Mouse (Mus musculus): ENCODE data around the gene E2f8. TPM values are rescaled to one million over a fixed set of nuclear protein-coding genes. Genes with fewer than 3 reads are reported as not detected.

Gene E2f8
- polyA plus RNA-seq, 1 experiment from 2014 or later = 13.0 TPM

DNA sequence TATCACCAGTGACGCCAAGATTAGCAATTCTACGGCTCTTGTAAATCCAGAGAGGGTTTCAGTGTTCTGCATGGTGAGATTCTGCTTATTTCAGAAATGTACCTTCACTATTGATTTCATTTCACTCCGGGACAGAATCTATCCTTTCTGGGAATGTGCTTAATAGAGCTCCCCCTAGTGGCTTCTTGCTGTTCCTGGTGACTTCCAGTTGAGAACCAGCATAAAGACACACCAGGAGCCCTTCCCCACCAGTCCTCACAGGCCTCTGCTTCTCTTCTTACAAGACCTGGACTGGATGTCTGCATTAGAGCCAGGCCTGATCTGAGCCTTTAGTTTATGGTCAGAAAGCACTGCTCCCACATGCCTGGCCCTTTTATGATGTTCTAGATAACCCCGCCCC is 4.9 kb downstream of the E2f8 start:
- no peak overlapping the region for H3K9ac ChIP-seq (replicated peaks)
- 72% methylated on average over 4 of the region's 4 CpGs for WGBS (ENCODE audit: insufficient replicate concordance)
- no peak overlapping the region for H3K4me2 ChIP-seq (ENCODE audit: low read depth, low read length)
- ATAC-seq (no peak), DNase-seq (peak; percentile 58)
- TF ChIP-seq EP300 (IDR thresholded peaks at IDR 0.05; ENCODE audit: low read depth) (no peak), CTCF (IDR thresholded peaks at IDR 0.05; ENCODE audit: low read depth) (peak; percentile 86)
- H3K27me3 ChIP-seq (ENCODE audit: insufficient read depth, low read length) = no peaks in the 10 kb centered on the region
- H3K9me3 ChIP-seq (ENCODE audit: low read length) = no peaks in the 10 kb centered on the region
- peaks cover 11% of the 10 kb centered on the region for H3K4me1 ChIP-seq (ENCODE audit: insufficient read depth)
- H3K4me3 ChIP-seq (ENCODE audit: low read depth, low read length) = no peak overlapping the region
- H3K27ac ChIP-seq (ENCODE audit: low read depth) = no peak overlapping the region
- peaks cover 68% of the 10 kb centered on the region for H3K36me3 ChIP-seq (replicated peaks; ENCODE audit: insufficient read depth, low read length)

DNA sequence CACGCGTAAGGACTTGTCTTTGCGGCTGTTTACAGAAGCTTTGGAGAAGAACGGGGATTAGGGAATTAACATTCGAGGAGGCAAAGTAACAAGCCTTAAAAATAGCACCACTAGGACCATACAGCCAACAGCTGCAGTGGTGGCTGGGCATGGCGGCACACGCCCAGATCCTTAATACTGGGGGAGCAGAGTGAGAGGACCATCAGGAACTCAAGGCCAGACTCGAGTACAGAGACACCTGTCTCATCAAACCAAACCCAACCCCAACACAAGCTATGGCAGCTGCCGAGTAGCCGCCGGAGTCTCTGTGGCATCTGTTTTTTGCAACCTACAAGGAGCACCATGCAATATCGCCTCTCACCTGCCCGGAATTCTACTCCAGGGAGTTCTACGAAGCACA is 6.3 kb downstream of the E2f8 start:
- Histone ChIP-seq H3K4me2 (ENCODE audit: low read depth, low read length) (no peak overlapping the region), H3K9me3 (ENCODE audit: low read length) (no peaks in the 10 kb centered on the region), H3K27ac (ENCODE audit: low read depth) (no peak overlapping the region), H3K36me3 (replicated peaks; ENCODE audit: insufficient read depth, low read length) (peaks cover 83% of the 10 kb centered on the region), H3K9ac (replicated peaks) (no peak overlapping the region), H3K27me3 (ENCODE audit: insufficient read depth, low read length) (no peaks in the 10 kb centered on the region), H3K4me3 (ENCODE audit: low read depth, low read length) (no peak overlapping the region), H3K4me1 (ENCODE audit: insufficient read depth) (peaks cover 11% of the 10 kb centered on the region)
- WGBS (ENCODE audit: insufficient replicate concordance) = 93% methylated on average over 14 of the region's 14 CpGs
- ATAC-seq (no peak), DNase-seq (no peak)
- TF ChIP-seq EP300 (IDR thresholded peaks at IDR 0.05; ENCODE audit: low read depth) (no peak), CTCF (IDR thresholded peaks at IDR 0.05; ENCODE audit: low read depth) (no peak)

DNA sequence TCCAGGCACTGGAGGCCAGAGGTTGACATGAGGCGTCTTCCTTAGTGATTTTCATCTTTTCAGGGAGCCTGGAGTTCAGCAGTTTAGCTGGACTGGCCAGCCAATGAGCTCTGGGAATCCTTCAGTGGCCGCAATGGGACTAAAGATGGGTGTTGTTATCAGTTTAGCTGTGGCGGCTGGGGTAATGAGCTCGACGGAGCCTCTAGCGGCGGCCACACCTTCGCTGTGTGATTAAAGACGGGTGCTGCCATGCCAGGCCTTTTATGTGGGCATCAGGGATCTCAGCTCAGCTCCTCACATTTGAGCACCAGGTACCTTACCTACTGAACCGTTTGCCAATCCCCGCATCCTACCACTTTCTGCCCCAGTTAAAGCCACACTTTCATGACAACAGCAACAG is 10.1 kb downstream of the E2f8 start:
- WGBS (ENCODE audit: insufficient replicate concordance) = 83% methylated on average over 11 of the region's 11 CpGs
- DNase-seq (no peak), ATAC-seq (no peak)
- Histone ChIP-seq H3K9ac (replicated peaks) (no peak overlapping the region), H3K4me2 (ENCODE audit: low read depth, low read length) (no peak overlapping the region), H3K27ac (ENCODE audit: low read depth) (no peak overlapping the region), H3K4me1 (ENCODE audit: insufficient read depth) (no peaks in the 10 kb centered on the region), H3K4me3 (ENCODE audit: low read depth, low read length) (no peak overlapping the region), H3K36me3 (replicated peaks; ENCODE audit: insufficient read depth, low read length) (peaks cover 98% of the 10 kb centered on the region), H3K27me3 (ENCODE audit: insufficient read depth, low read length) (no peaks in the 10 kb centered on the region), H3K9me3 (ENCODE audit: low read length) (no peaks in the 10 kb centered on the region)
- TF ChIP-seq CTCF (IDR thresholded peaks at IDR 0.05; ENCODE audit: low read depth) (no peak), EP300 (IDR thresholded peaks at IDR 0.05; ENCODE audit: low read depth) (no peak)

DNA sequence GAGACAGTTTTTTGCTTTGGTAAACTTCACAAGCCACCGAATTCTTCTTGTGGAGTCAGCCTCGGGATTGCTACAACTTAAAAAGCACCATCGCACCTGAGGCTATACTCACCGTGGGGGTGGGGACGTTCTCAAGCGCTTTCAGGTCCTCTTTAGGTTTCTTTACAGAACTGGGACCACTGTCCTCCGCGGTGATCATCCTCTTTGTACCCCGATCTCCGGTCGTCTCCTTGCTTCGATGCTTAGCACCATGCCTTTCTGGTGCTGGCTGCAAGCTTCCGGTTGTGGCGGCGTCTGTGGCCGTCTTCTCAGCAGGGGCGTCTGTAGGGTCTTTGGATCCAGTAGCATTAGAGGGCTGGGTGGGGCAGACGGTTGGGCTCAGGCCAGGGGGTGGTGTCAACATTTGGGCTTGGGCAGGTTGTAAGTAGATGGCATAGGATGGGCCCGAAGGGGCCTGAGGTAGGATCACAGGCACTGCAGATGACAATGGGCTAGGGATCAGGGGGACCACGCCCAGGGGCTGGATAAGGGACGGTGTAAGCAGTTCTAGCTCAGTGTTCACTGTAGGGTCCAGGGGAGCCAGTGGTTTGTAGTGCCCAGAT is 10.7 kb downstream of the E2f8 start:
- DNase-seq (no peak), ATAC-seq (no peak)
- 92% methylated on average over 21 of the region's 21 CpGs for whole genome bisulfite sequencing (ENCODE audit: insufficient replicate concordance)
- H3K9me3 ChIP-seq (ENCODE audit: low read length) = no peaks in the 10 kb centered on the region
- H3K27ac ChIP-seq (ENCODE audit: low read depth) = no peak overlapping the region
- H3K4me1 ChIP-seq (ENCODE audit: insufficient read depth) = no peaks in the 10 kb centered on the region
- no peaks in the 10 kb centered on the region for H3K27me3 ChIP-seq (ENCODE audit: insufficient read depth, low read length)
- no peak overlapping the region for H3K4me2 ChIP-seq (ENCODE audit: low read depth, low read length)
- no peak for TF ChIP-seq CTCF (IDR thresholded peaks at IDR 0.05; ENCODE audit: low read depth)
- no peak for TF ChIP-seq EP300 (IDR thresholded peaks at IDR 0.05; ENCODE audit: low read depth)
- H3K36me3 ChIP-seq (replicated peaks; ENCODE audit: insufficient read depth, low read length) = peaks cover 99% of the 10 kb centered on the region
- H3K4me3 ChIP-seq (ENCODE audit: low read depth, low read length) = no peak overlapping the region
- H3K9ac ChIP-seq (replicated peaks) = no peak overlapping the region

DNA sequence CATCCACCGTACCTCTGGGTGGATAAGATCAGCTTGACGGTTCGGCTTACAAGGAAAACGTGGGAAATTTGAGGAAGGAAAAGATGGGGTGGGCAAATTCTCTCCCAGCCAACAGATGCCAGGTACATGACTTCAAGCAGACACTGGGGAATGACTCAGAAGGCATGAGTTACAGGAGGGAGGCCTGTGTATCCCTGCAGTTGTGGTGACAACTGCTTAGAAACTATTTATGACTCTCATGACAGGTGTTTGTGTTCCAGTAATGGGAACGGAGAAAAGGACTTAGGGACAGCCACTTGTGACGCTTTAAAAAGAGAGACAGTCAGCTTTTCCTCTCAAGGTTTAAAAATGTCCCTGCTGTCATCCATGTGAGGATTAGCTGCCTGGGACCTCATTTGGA is 11.3 kb downstream of the E2f8 start:
- no peak for TF ChIP-seq EP300 (IDR thresholded peaks at IDR 0.05; ENCODE audit: low read depth)
- TF ChIP-seq CTCF (IDR thresholded peaks at IDR 0.05; ENCODE audit: low read depth) = no peak
- H3K27me3 ChIP-seq (ENCODE audit: insufficient read depth, low read length) = no peaks in the 10 kb centered on the region
- H3K4me3 ChIP-seq (ENCODE audit: low read depth, low read length) = no peak overlapping the region
- no peak overlapping the region for H3K4me2 ChIP-seq (ENCODE audit: low read depth, low read length)
- ATAC-seq (no peak), DNase-seq (no peak)
- H3K4me1 ChIP-seq (ENCODE audit: insufficient read depth) = no peaks in the 10 kb centered on the region
- no peaks in the 10 kb centered on the region for H3K9me3 ChIP-seq (ENCODE audit: low read length)
- 84% methylated on average over 6 of the region's 6 CpGs for WGBS (ENCODE audit: insufficient replicate concordance)
- H3K27ac ChIP-seq (ENCODE audit: low read depth) = no peak overlapping the region
- H3K9ac ChIP-seq (replicated peaks) = no peak overlapping the region
- H3K36me3 ChIP-seq (replicated peaks; ENCODE audit: insufficient read depth, low read length) = peaks cover 98% of the 10 kb centered on the region

DNA sequence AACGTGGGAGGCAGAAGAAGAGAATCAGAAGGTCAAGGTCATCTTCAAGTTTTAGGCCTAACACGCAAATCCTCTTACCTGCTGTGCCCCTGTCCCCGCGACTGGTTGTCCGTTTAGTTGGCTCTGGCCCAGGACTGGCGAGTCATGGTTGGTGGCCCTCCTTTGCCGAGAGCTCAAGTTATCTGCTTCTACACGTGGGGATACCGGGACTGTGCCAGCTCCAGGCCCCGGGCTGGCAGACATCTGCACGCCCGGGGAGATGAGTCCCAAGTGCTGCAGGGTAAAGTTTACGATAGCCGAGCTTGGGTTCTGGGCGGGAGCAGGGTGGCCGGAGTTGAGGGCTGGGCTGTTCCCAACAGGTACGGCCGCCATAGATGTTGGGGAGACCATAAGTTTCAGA is 13.8 kb downstream of the E2f8 start:
- Histone ChIP-seq H3K4me2 (ENCODE audit: low read depth, low read length) (no peak overlapping the region), H3K27ac (ENCODE audit: low read depth) (no peak overlapping the region), H3K27me3 (ENCODE audit: insufficient read depth, low read length) (no peaks in the 10 kb centered on the region), H3K4me1 (ENCODE audit: insufficient read depth) (no peaks in the 10 kb centered on the region), H3K9ac (replicated peaks) (no peak overlapping the region), H3K4me3 (ENCODE audit: low read depth, low read length) (no peak overlapping the region), H3K36me3 (replicated peaks; ENCODE audit: insufficient read depth, low read length) (peaks cover 72% of the 10 kb centered on the region), H3K9me3 (ENCODE audit: low read length) (no peaks in the 10 kb centered on the region)
- TF ChIP-seq CTCF (IDR thresholded peaks at IDR 0.05; ENCODE audit: low read depth) (no peak), EP300 (IDR thresholded peaks at IDR 0.05; ENCODE audit: low read depth) (no peak)
- WGBS (ENCODE audit: insufficient replicate concordance) = 91% methylated on average over 18 of the region's 18 CpGs
- ATAC-seq (no peak), DNase-seq (no peak)
